ENCODE assay signal across 25 mouse cellular contexts in the genomic region with DNA sequence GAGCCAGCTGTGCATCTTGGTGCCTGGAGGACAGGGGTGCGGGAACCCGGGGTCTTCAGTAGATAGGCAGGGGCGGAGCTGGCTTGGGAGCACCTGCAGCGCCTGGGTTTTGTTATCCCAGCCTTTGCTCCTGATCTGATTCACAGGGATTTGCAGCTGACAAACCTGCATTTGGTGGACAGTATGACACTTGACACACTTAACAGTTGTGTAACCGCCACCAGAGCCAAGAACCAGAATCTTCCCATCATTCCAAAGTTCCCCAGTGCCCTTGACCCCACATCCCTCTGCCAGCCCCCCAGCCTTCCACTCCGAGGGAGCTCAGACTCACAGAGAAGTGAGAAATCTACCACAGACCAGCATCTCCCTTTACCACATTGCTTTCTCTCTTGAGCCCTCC. TPM values are rescaled to one million over a fixed set of nuclear protein-coding genes. Genes with fewer than 3 reads are reported as not detected.
A peak's percentile ranks its signal among the peaks of the same experiment; 100 is the strongest.
DNase-seq lines count a peak whose midpoint lies in the region; ATAC-seq lines count a peak whose summit lies in the region.
"Had no signal": no experiment of that assay in that cellular context is flagged by ENCODE, and none has a peak within 500 bp of the region (broad histone marks: within the 10 kb centered on the region; RNA-seq: fewer than 3 reads in every experiment).

No protein-coding gene starts in this region.

- peak overlapping the region; percentile 19; the same call in 1 of the 2 replicates for H3K27ac ChIP-seq in hindbrain, embryonic 10.5 days
- H3K27ac ChIP-seq in hindbrain, embryonic 11.5 days (ENCODE audit: low read depth, low read length), result no peak overlapping the region
- H3K27ac ChIP-seq in limb, embryonic 15.5 days, result peak overlapping the region; percentile 22; the same call in 1 of the 2 replicates
- no peak overlapping the region for H3K27ac ChIP-seq in limb, embryonic 10.5 days
- peak overlapping the region; percentile 93 for H3K27ac ChIP-seq in brown adipose tissue, adult 24 weeks (replicated peaks; ENCODE audit: low read depth, low read length)
- no peak overlapping the region for H3K27ac ChIP-seq in midbrain, embryonic 11.5 days (ENCODE audit: low read depth, low read length)
- H3K27ac ChIP-seq: embryonic facial prominence, embryonic 13.5 days; forebrain, embryonic 13.5 days; heart, embryonic 15.5 days; hindbrain, embryonic 12.5 days; hindbrain, embryonic 15.5 days had no signal

- H3K27me3 ChIP-seq in hindbrain, embryonic 10.5 days (ENCODE audit: insufficient read depth, poor library complexity, severe bottlenecking), result no peaks in the 10 kb centered on the region; the same call in 1 of the 2 replicates
- no peaks in the 10 kb centered on the region for H3K27me3 ChIP-seq in hindbrain, embryonic 11.5 days (ENCODE audit: control insufficient read depth, insufficient read depth, low read length)
- H3K27me3 ChIP-seq in limb, embryonic 15.5 days, result no peaks in the 10 kb centered on the region
- no peaks in the 10 kb centered on the region for H3K27me3 ChIP-seq in limb, embryonic 10.5 days (ENCODE audit: low read depth, poor library complexity, severe bottlenecking)
- no peaks in the 10 kb centered on the region for H3K27me3 ChIP-seq in midbrain, embryonic 11.5 days (ENCODE audit: control insufficient read depth, insufficient read depth, low read length)
- H3K27me3 ChIP-seq: forebrain, embryonic 13.5 days; hindbrain, embryonic 15.5 days had no signal

- no peak for ATAC-seq in hindbrain, embryonic 11.5 days (ENCODE audit: low FRiP score)
- no peak for ATAC-seq in limb, embryonic 15.5 days (ENCODE audit: insufficient number of reproducible peaks, low FRiP score, low TSS enrichment, low read depth)
- ATAC-seq in midbrain, embryonic 11.5 days (ENCODE audit: low FRiP score), result no peak
- ATAC-seq: CD4-positive, CD25-positive, alpha-beta regulatory T cell, adult 4 months; forebrain, embryonic 13.5 days; forebrain, embryonic 16.5 days had no signal

- H3K9ac ChIP-seq in hindbrain, embryonic 11.5 days (ENCODE audit: low read depth, low read length), result no peak overlapping the region
- H3K9ac ChIP-seq in limb, embryonic 15.5 days, result no peak overlapping the region
- no peak overlapping the region for H3K9ac ChIP-seq in midbrain, embryonic 11.5 days (ENCODE audit: low read length)
- H3K9ac ChIP-seq: embryonic facial prominence, embryonic 13.5 days; forebrain, embryonic 13.5 days; heart, embryonic 12.5 days; heart, embryonic 15.5 days; hindbrain, embryonic 12.5 days; hindbrain, embryonic 15.5 days had no signal

- H3K36me3 ChIP-seq in hindbrain, embryonic 10.5 days, result no peaks in the 10 kb centered on the region
- no peaks in the 10 kb centered on the region for H3K36me3 ChIP-seq in hindbrain, embryonic 11.5 days (ENCODE audit: control insufficient read depth, insufficient read depth, low read length)
- H3K36me3 ChIP-seq in limb, embryonic 15.5 days, result no peaks in the 10 kb centered on the region
- H3K36me3 ChIP-seq in limb, embryonic 10.5 days, result no peaks in the 10 kb centered on the region
- no peaks in the 10 kb centered on the region for H3K36me3 ChIP-seq in midbrain, embryonic 11.5 days (ENCODE audit: control insufficient read depth, insufficient read depth, low read length)
- H3K36me3 ChIP-seq: embryonic facial prominence, embryonic 13.5 days; forebrain, embryonic 10.5 days; heart, embryonic 12.5 days; heart, embryonic 15.5 days; hindbrain, embryonic 12.5 days; hindbrain, embryonic 15.5 days had no signal

- no peak overlapping the region for H3K4me2 ChIP-seq in hindbrain, embryonic 11.5 days (replicated peaks; ENCODE audit: low read depth, low read length)
- H3K4me2 ChIP-seq in limb, embryonic 15.5 days, result no peak overlapping the region
- H3K4me2 ChIP-seq in midbrain, embryonic 11.5 days, result no peak overlapping the region
- H3K4me2 ChIP-seq: embryonic facial prominence, embryonic 13.5 days; forebrain, embryonic 13.5 days; heart, embryonic 12.5 days; heart, embryonic 15.5 days; hindbrain, embryonic 12.5 days; hindbrain, embryonic 15.5 days had no signal

- peaks cover 24% of the 10 kb centered on the region for H3K4me1 ChIP-seq in hindbrain, embryonic 10.5 days (replicated peaks)
- no peaks in the 10 kb centered on the region; the same call in 1 of the 2 replicates for H3K4me1 ChIP-seq in hindbrain, embryonic 11.5 days (replicated peaks; ENCODE audit: control insufficient read depth, insufficient read depth, low read length)
- peaks cover 30% of the 10 kb centered on the region for H3K4me1 ChIP-seq in limb, embryonic 15.5 days
- peaks cover 12% of the 10 kb centered on the region for H3K4me1 ChIP-seq in limb, embryonic 10.5 days
- peaks cover 13% of the 10 kb centered on the region for H3K4me1 ChIP-seq in brown adipose tissue, adult 24 weeks (ENCODE audit: control insufficient read depth, insufficient read depth, insufficient read length, low read length)
- no peaks in the 10 kb centered on the region for H3K4me1 ChIP-seq in midbrain, embryonic 11.5 days (ENCODE audit: control insufficient read depth, insufficient read depth, low read length)
- H3K4me1 ChIP-seq: heart, embryonic 12.5 days; hindbrain, embryonic 15.5 days had no signal

- no peak for DNase-seq in hindbrain, embryonic 10.5 days (ENCODE audit: low spot score)
- no peak for DNase-seq in hindbrain, embryonic 11.5 days (ENCODE audit: low spot score)
- no peak for DNase-seq in limb, embryonic 10.5 days (ENCODE audit: low spot score)
- peak; percentile 57 for DNase-seq in adipocyte (ENCODE audit: low spot score)
- no peak for DNase-seq in midbrain, embryonic 11.5 days (ENCODE audit: low spot score, missing footprints)
- DNase-seq: adrenal gland, adult 8-10 months; cerebellum, adult 11 months; cerebellum, adult 2 months; cerebellum, adult 9-11 months; cerebellum, postnatal 25 days; gastrocnemius, postnatal 25 days; heart, adult 18-20 months; heart, postnatal 10 days; heart, postnatal 36 days had no signal

- no peaks in the 10 kb centered on the region for H3K9me3 ChIP-seq in hindbrain, embryonic 10.5 days
- H3K9me3 ChIP-seq in hindbrain, embryonic 11.5 days (ENCODE audit: control insufficient read depth, low read length), result no peaks in the 10 kb centered on the region
- H3K9me3 ChIP-seq in limb, embryonic 15.5 days, result no peaks in the 10 kb centered on the region
- no peaks in the 10 kb centered on the region for H3K9me3 ChIP-seq in limb, embryonic 10.5 days (replicated peaks)
- H3K9me3 ChIP-seq in midbrain, embryonic 11.5 days (ENCODE audit: control insufficient read depth, low read length), result no peaks in the 10 kb centered on the region
- H3K9me3 ChIP-seq: embryonic facial prominence, embryonic 13.5 days; forebrain, embryonic 10.5 days; forebrain, embryonic 13.5 days; heart, embryonic 12.5 days; heart, embryonic 15.5 days; hindbrain, embryonic 12.5 days; hindbrain, embryonic 15.5 days had no signal

- WGBS in hindbrain, embryonic 10.5 days, result 74% methylated on average over 6 of the region's 6 CpGs
- WGBS in hindbrain, embryonic 11.5 days, result 62% methylated on average over 6 of the region's 6 CpGs
- WGBS in limb, embryonic 15.5 days, result 56% methylated on average over 6 of the region's 6 CpGs
- WGBS in limb, embryonic 10.5 days, result 71% methylated on average over 6 of the region's 6 CpGs
- 65% methylated on average over 6 of the region's 6 CpGs for WGBS in midbrain, embryonic 11.5 days

- H3K4me3 ChIP-seq in hindbrain, embryonic 10.5 days, result no peak overlapping the region
- no peak overlapping the region for H3K4me3 ChIP-seq in hindbrain, embryonic 11.5 days (ENCODE audit: low read depth, low read length)
- no peak overlapping the region for H3K4me3 ChIP-seq in limb, embryonic 15.5 days
- no peak overlapping the region for H3K4me3 ChIP-seq in limb, embryonic 10.5 days
- H3K4me3 ChIP-seq in brown adipose tissue, adult 24 weeks (ENCODE audit: insufficient read depth, low read depth, low read length), result no peak overlapping the region
- H3K4me3 ChIP-seq in midbrain, embryonic 11.5 days (ENCODE audit: low read depth, low read length), result no peak overlapping the region
- H3K4me3 ChIP-seq: embryonic facial prominence, embryonic 13.5 days; forebrain, embryonic 10.5 days; forebrain, embryonic 13.5 days; heart, embryonic 12.5 days; heart, embryonic 15.5 days; hindbrain, embryonic 12.5 days; hindbrain, embryonic 15.5 days had no signal

RNA-seq across cellular contexts. Expression of a gene that starts 32.9 kb away (rescaled TPM):
- polyA plus RNA-seq in hindbrain, embryonic 10.5 days (2016; fragmentation: Nextera tagmentation; extraction: Ambion mirVana), result 41.2 and 43.8 TPM in 2 replicates
- 27.5 and 34.0 TPM in 2 replicates for polyA plus RNA-seq in hindbrain, embryonic 11.5 days (2014; fragmentation: Nextera tagmentation; extraction: Ambion mirVana)
- polyA plus RNA-seq in limb, embryonic 15.5 days (2015; fragmentation: Nextera tagmentation; extraction: Ambion mirVana), result 36.2 and 40.1 TPM in 2 replicates
- 41.9 and 43.2 TPM in 2 replicates for polyA plus RNA-seq in limb, embryonic 10.5 days (2016; fragmentation: Nextera tagmentation; extraction: Ambion mirVana)
- 12.7 and 19.3 TPM in 2 replicates for polyA plus RNA-seq in brown adipose tissue, adult 24 weeks (2012; ENCODE audit: insufficient read depth, insufficient read length, missing spikeins)
- 25.1 and 31.5 TPM in 2 replicates for polyA plus RNA-seq in midbrain, embryonic 11.5 days (2014; fragmentation: Nextera tagmentation; extraction: Ambion mirVana)

RNA-seq across cellular contexts. Expression of a gene that starts 33.8 kb away (rescaled TPM):
- polyA plus RNA-seq in hindbrain, embryonic 10.5 days (2016; fragmentation: Nextera tagmentation; extraction: Ambion mirVana), result 1.1 and 1.5 TPM in 2 replicates
- 1.5 and 3.1 TPM in 2 replicates for polyA plus RNA-seq in hindbrain, embryonic 11.5 days (2014; fragmentation: Nextera tagmentation; extraction: Ambion mirVana)
- 20.5 and 25.0 TPM in 2 replicates for polyA plus RNA-seq in limb, embryonic 15.5 days (2015; fragmentation: Nextera tagmentation; extraction: Ambion mirVana)
- polyA plus RNA-seq in limb, embryonic 10.5 days (2016; fragmentation: Nextera tagmentation; extraction: Ambion mirVana), result 1.2 and 2.2 TPM in 2 replicates
- polyA plus RNA-seq in brown adipose tissue, adult 24 weeks (2012; ENCODE audit: insufficient read depth, insufficient read length, missing spikeins), result 226 and 227 TPM in 2 replicates
- 2.3 and 2.5 TPM in 2 replicates for polyA plus RNA-seq in midbrain, embryonic 11.5 days (2014; fragmentation: Nextera tagmentation; extraction: Ambion mirVana)

Comparison
In these comparisons a context has a peak if more than half of its experiments do, and no peak if none do; other contexts are left out.
1. H3K27ac ChIP-seq: peak in hindbrain, embryonic 10.5 days (single experiment), limb, embryonic 15.5 days (single experiment) and brown adipose tissue, adult 24 weeks (single experiment); none in hindbrain, embryonic 11.5 days (single experiment), limb, embryonic 10.5 days (single experiment) and midbrain, embryonic 11.5 days (single experiment).